In genomic region chr10:61831251-61831650, GRCm38 (mm10) we compare ENCODE assay signal across 26 mouse cellular contexts. TPM values are rescaled to one million over a fixed set of nuclear protein-coding genes. Genes with fewer than 3 reads are reported as not detected.
A peak's percentile ranks its signal among the peaks of the same experiment; 100 is the strongest.
DNase-seq lines count a peak whose midpoint lies in the region; ATAC-seq and TF ChIP-seq lines count a peak whose summit lies in the region.
"Had no signal": no experiment of that assay in that cellular context is flagged by ENCODE, and none has a peak within 500 bp of the region (broad histone marks: within the 10 kb centered on the region; RNA-seq: fewer than 3 reads in every experiment).

No protein-coding gene starts in this region.

- peak overlapping the region; percentile 35; the same call in 1 of the 2 replicates for H3K27ac ChIP-seq in forebrain, embryonic 10.5 days
- no peak overlapping the region for H3K27ac ChIP-seq in forebrain, embryonic 11.5 days (ENCODE audit: low read depth, low read length)
- H3K27ac ChIP-seq in stomach, embryonic 15.5 days: no peak overlapping the region
- no peak overlapping the region for H3K27ac ChIP-seq in stomach, postnatal 0 days (replicated peaks)
- H3K27ac ChIP-seq in limb, embryonic 12.5 days: 0 out of 2 replicates have a peak overlapping the region, but pooled peaks have one; percentile 14
- no peak overlapping the region for H3K27ac ChIP-seq in intestine, embryonic 15.5 days
- H3K27ac ChIP-seq: embryonic facial prominence, embryonic 12.5 days; hindbrain, embryonic 15.5 days; liver, embryonic 12.5 days; midbrain, embryonic 15.5 days; neural tube, embryonic 13.5 days had no signal

- no peak for TF ChIP-seq EP300 in stomach, postnatal 0 days (optimal IDR thresholded peaks at IDR 0.05)

- no peak for TF ChIP-seq CTCF in stomach, postnatal 0 days (IDR thresholded peaks at IDR 0.05; ENCODE audit: low read depth)

- DNase-seq in forebrain, embryonic 10.5 days (ENCODE audit: extremely low spot score, low spot score): no peak
- no peak for DNase-seq in forebrain, embryonic 11.5 days (ENCODE audit: low spot score)
- no peak for DNase-seq in stomach, postnatal 0 days (ENCODE audit: low spot score)
- no peak for DNase-seq in adrenal gland, postnatal 25 days
- DNase-seq: adrenal gland, adult 8-10 months; cerebellum, adult 18-20 months; cerebellum, postnatal 14 days; gastrocnemius, postnatal 14 days; kidney, adult 8-10 months; retina, postnatal 1 day; right cerebral cortex, postnatal 25 days; thymus, postnatal 36 days had no signal

- H3K4me2 ChIP-seq in forebrain, embryonic 11.5 days (ENCODE audit: low read depth, low read length, severe bottlenecking): no peak overlapping the region
- H3K4me2 ChIP-seq in stomach, embryonic 15.5 days: peak overlapping the region; percentile 1; the same call in 1 of the 2 replicates
- H3K4me2 ChIP-seq in stomach, postnatal 0 days (replicated peaks; ENCODE audit: low read depth): no peak overlapping the region
- H3K4me2 ChIP-seq in limb, embryonic 12.5 days: peak overlapping the region; percentile 20; the same call in 1 of the 2 replicates
- H3K4me2 ChIP-seq in intestine, embryonic 15.5 days (replicated peaks): no peak overlapping the region
- H3K4me2 ChIP-seq: embryonic facial prominence, embryonic 12.5 days; hindbrain, embryonic 15.5 days; liver, embryonic 12.5 days; midbrain, embryonic 15.5 days; neural tube, embryonic 13.5 days had no signal

- no peak overlapping the region for H3K9ac ChIP-seq in forebrain, embryonic 11.5 days (ENCODE audit: low read length)
- H3K9ac ChIP-seq in stomach, embryonic 15.5 days: no peak overlapping the region
- H3K9ac ChIP-seq in stomach, postnatal 0 days (ENCODE audit: low read length): no peak overlapping the region
- no peak overlapping the region for H3K9ac ChIP-seq in limb, embryonic 12.5 days (replicated peaks)
- H3K9ac ChIP-seq in intestine, embryonic 15.5 days: no peak overlapping the region
- H3K9ac ChIP-seq: embryonic facial prominence, embryonic 12.5 days; hindbrain, embryonic 15.5 days; liver, embryonic 12.5 days; midbrain, embryonic 15.5 days; neural tube, embryonic 13.5 days had no signal

- no peak overlapping the region for H3K4me3 ChIP-seq in forebrain, embryonic 10.5 days
- H3K4me3 ChIP-seq in forebrain, embryonic 11.5 days (ENCODE audit: low read depth, low read length): no peak overlapping the region
- no peak overlapping the region for H3K4me3 ChIP-seq in stomach, embryonic 15.5 days (replicated peaks)
- H3K4me3 ChIP-seq in stomach, postnatal 0 days (ENCODE audit: low read depth, low read length): no peak overlapping the region
- H3K4me3 ChIP-seq in limb, embryonic 12.5 days (replicated peaks): no peak overlapping the region
- H3K4me3 ChIP-seq in intestine, embryonic 15.5 days (replicated peaks): no peak overlapping the region
- H3K4me3 ChIP-seq: embryonic facial prominence, embryonic 12.5 days; hindbrain, embryonic 15.5 days; liver, embryonic 12.5 days; midbrain, embryonic 15.5 days; myocyte; neural tube, embryonic 13.5 days had no signal

- WGBS in forebrain, embryonic 10.5 days: 75% methylated on average over 12 of the region's 12 CpGs
- 81% methylated on average over 12 of the region's 12 CpGs for WGBS in forebrain, embryonic 11.5 days
- WGBS in stomach, embryonic 15.5 days: 70% methylated on average over 12 of the region's 12 CpGs
- WGBS in stomach, postnatal 0 days: 68% methylated on average over 12 of the region's 12 CpGs
- 68% methylated on average over 12 of the region's 12 CpGs for WGBS in limb, embryonic 12.5 days
- WGBS in intestine, embryonic 15.5 days: 76% methylated on average over 12 of the region's 12 CpGs

- no peak for ATAC-seq in forebrain, embryonic 11.5 days (replicated peaks; ENCODE audit: low FRiP score)
- no peak for ATAC-seq in stomach, embryonic 15.5 days (ENCODE audit: insufficient read depth, low FRiP score, low read depth)
- no peak for ATAC-seq in stomach, postnatal 0 days (ENCODE audit: low FRiP score, low TSS enrichment)
- ATAC-seq in limb, embryonic 12.5 days (ENCODE audit: insufficient number of reproducible peaks, insufficient read depth, low FRiP score, low TSS enrichment, low read depth): no peak
- no peak for ATAC-seq in intestine, embryonic 15.5 days
- ATAC-seq: activated CD4-positive, CD25-positive, alpha-beta regulatory T cell, adult 4 months; forebrain, embryonic 16.5 days; liver, embryonic 12.5 days; midbrain, embryonic 15.5 days; Patski had no signal

- H3K4me1 ChIP-seq in forebrain, embryonic 10.5 days: peaks cover 54% of the 10 kb centered on the region
- peaks cover 4% of the 10 kb centered on the region for H3K4me1 ChIP-seq in forebrain, embryonic 11.5 days (replicated peaks; ENCODE audit: control insufficient read depth, insufficient read depth, low read length)
- 0 out of 2 replicates have a peak, but pooled peaks cover 3% of the 10 kb centered on the region for H3K4me1 ChIP-seq in stomach, embryonic 15.5 days
- no peaks in the 10 kb centered on the region for H3K4me1 ChIP-seq in stomach, postnatal 0 days (replicated peaks; ENCODE audit: control insufficient read depth, insufficient read depth)
- peaks cover 43% of the 10 kb centered on the region for H3K4me1 ChIP-seq in limb, embryonic 12.5 days (replicated peaks)
- peaks cover 12% of the 10 kb centered on the region; the same call in 1 of the 2 replicates for H3K4me1 ChIP-seq in intestine, embryonic 15.5 days (replicated peaks)
- H3K4me1 ChIP-seq: liver, embryonic 12.5 days had no signal

- no peaks in the 10 kb centered on the region for H3K36me3 ChIP-seq in forebrain, embryonic 10.5 days (replicated peaks)
- H3K36me3 ChIP-seq in forebrain, embryonic 11.5 days (ENCODE audit: control insufficient read depth, insufficient read depth, low read length): no peaks in the 10 kb centered on the region
- H3K36me3 ChIP-seq in stomach, embryonic 15.5 days: no peaks in the 10 kb centered on the region
- no peaks in the 10 kb centered on the region for H3K36me3 ChIP-seq in stomach, postnatal 0 days (ENCODE audit: control insufficient read depth, insufficient read depth, low read length)
- no peaks in the 10 kb centered on the region for H3K36me3 ChIP-seq in limb, embryonic 12.5 days
- no peaks in the 10 kb centered on the region for H3K36me3 ChIP-seq in intestine, embryonic 15.5 days
- H3K36me3 ChIP-seq: embryonic facial prominence, embryonic 12.5 days; G1E; hindbrain, embryonic 15.5 days; liver, embryonic 12.5 days; midbrain, embryonic 15.5 days; neural tube, embryonic 13.5 days had no signal

- H3K9me3 ChIP-seq in forebrain, embryonic 10.5 days: no peaks in the 10 kb centered on the region
- H3K9me3 ChIP-seq in forebrain, embryonic 11.5 days (ENCODE audit: control insufficient read depth, low read length): no peaks in the 10 kb centered on the region
- no peaks in the 10 kb centered on the region for H3K9me3 ChIP-seq in stomach, embryonic 15.5 days
- H3K9me3 ChIP-seq in stomach, postnatal 0 days (ENCODE audit: control insufficient read depth, low read length): no peaks in the 10 kb centered on the region
- no peaks in the 10 kb centered on the region for H3K9me3 ChIP-seq in limb, embryonic 12.5 days
- no peaks in the 10 kb centered on the region for H3K9me3 ChIP-seq in intestine, embryonic 15.5 days
- H3K9me3 ChIP-seq: embryonic facial prominence, embryonic 12.5 days; G1E; hindbrain, embryonic 15.5 days; liver, embryonic 12.5 days; midbrain, embryonic 15.5 days; neural tube, embryonic 13.5 days had no signal

- H3K27me3 ChIP-seq in forebrain, embryonic 10.5 days (ENCODE audit: poor library complexity, severe bottlenecking): peaks cover 12% of the 10 kb centered on the region
- no peaks in the 10 kb centered on the region for H3K27me3 ChIP-seq in forebrain, embryonic 11.5 days (ENCODE audit: control insufficient read depth, insufficient read depth, low read length)
- no peaks in the 10 kb centered on the region for H3K27me3 ChIP-seq in stomach, embryonic 15.5 days (replicated peaks)
- H3K27me3 ChIP-seq in stomach, postnatal 0 days (ENCODE audit: control insufficient read depth, insufficient read depth, low read length): no peaks in the 10 kb centered on the region
- no peaks in the 10 kb centered on the region for H3K27me3 ChIP-seq in limb, embryonic 12.5 days
- H3K27me3 ChIP-seq in intestine, embryonic 15.5 days (replicated peaks): no peaks in the 10 kb centered on the region
- H3K27me3 ChIP-seq: embryonic facial prominence, embryonic 12.5 days; hindbrain, embryonic 15.5 days; midbrain, embryonic 15.5 days; neural tube, embryonic 13.5 days had no signal

RNA-seq across cellular contexts. Expression of gene H2afy2, which starts 47.3 kb away (rescaled TPM):
- polyA plus RNA-seq in forebrain, embryonic 10.5 days (2016; fragmentation: Nextera tagmentation; extraction: Ambion mirVana): 327 and 330 TPM in 2 replicates
- polyA plus RNA-seq in forebrain, embryonic 11.5 days (2014; fragmentation: Nextera tagmentation; extraction: Ambion mirVana): 260 and 266 TPM in 2 replicates
- polyA plus RNA-seq in stomach, embryonic 15.5 days (2015; fragmentation: Nextera tagmentation; extraction: Ambion mirVana): 93.7 and 106 TPM in 2 replicates
- 26.0 and 28.7 TPM in 2 replicates for polyA plus RNA-seq in stomach, postnatal 0 days (2015; fragmentation: Nextera tagmentation; extraction: Ambion mirVana)
- polyA plus RNA-seq in limb, embryonic 12.5 days (2016; fragmentation: Nextera tagmentation; extraction: Ambion mirVana): 320 and 331 TPM in 2 replicates
- 90.4 and 108 TPM in 2 replicates for polyA plus RNA-seq in intestine, embryonic 15.5 days (2015; fragmentation: Nextera tagmentation; extraction: Ambion mirVana)
- total RNA-seq in adrenal gland, postnatal 25 days (2021): 9.8 and 11.3 TPM in 2 replicates
- total RNA-seq: megakaryocyte-erythroid progenitor cell, adult 5-6 weeks had no signal
- polyA plus RNA-seq: G1E had no signal

Comparison
In these comparisons a context has a peak if more than half of its experiments do, and no peak if none do; other contexts are left out.
1. H3K27ac ChIP-seq: peak in forebrain, embryonic 10.5 days (single experiment) and limb, embryonic 12.5 days (single experiment); none in forebrain, embryonic 11.5 days (single experiment), stomach, embryonic 15.5 days (single experiment), stomach, postnatal 0 days (single experiment) and intestine, embryonic 15.5 days (single experiment).
2. H3K4me2 ChIP-seq: peak in stomach, embryonic 15.5 days (single experiment) and limb, embryonic 12.5 days (single experiment); none in forebrain, embryonic 11.5 days (single experiment), stomach, postnatal 0 days (single experiment) and intestine, embryonic 15.5 days (single experiment).